Mouse (Mus musculus) myocyte (in vitro differentiated cells): ENCODE results near the gene Cfb.
"Not testable (repeated sequence)": the region's sequence is repeated elsewhere in the genome, so short reads cannot be mapped to it uniquely, and the experiment has no call there.

ENCODE experiments used
- CEBPB ChIP-seq: IDR thresholded peaks from 2 replicates; pipeline ENCODE4 v1.6.1; 2011; ENCODE audit warnings: mild to moderate bottlenecking, moderate library complexity; ENCODE audit not compliant: poor library complexity, insufficient read depth, severe bottlenecking
- MAX ChIP-seq: IDR thresholded peaks from one replicate; pipeline ENCODE4 v1.6.1; 2011; ENCODE audit warnings: low read depth, mild to moderate bottlenecking, control low read depth
- POLR2A ChIP-seq: IDR thresholded peaks from one replicate; pipeline ENCODE4 v1.6.1; 2011; ENCODE audit warnings: low read depth, mild to moderate bottlenecking, control low read depth, moderate library complexity; ENCODE audit not compliant: insufficient read length
- POLR2AphosphoS2 ChIP-seq: IDR thresholded peaks from one replicate; pipeline ENCODE4 v1.6.1; 2011; ENCODE audit warnings: low read depth, control low read depth; ENCODE audit not compliant: insufficient read length
- SRF ChIP-seq: IDR thresholded peaks from one replicate; pipeline ENCODE4 v1.6.1; 2011; ENCODE audit warnings: low read depth; ENCODE audit not compliant: control insufficient read depth, insufficient read length
- USF1 ChIP-seq: IDR thresholded peaks from one replicate; pipeline ENCODE4 v1.6.1; 2011; ENCODE audit warnings: low read depth, mild to moderate bottlenecking, control low read depth, moderate library complexity

DNA sequence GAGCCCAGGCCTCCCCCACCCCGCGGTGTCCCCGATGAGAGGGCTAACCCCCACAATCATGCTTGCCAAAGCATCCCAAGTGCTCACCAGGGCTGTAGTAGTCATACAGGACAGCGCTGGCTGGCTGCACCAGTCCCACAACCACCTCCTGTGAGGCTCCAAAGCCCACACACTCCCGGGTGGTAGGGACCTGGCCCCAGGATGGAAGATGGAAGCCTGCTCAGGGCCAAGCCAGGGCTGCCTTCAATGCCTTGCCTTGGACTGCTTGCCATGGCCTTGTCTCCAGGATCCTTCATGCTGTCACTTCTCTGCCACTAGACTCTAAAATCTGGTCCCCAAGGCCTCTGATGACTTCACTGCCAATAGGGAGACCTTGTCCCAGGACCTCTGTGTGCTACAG lies 51.9 kb downstream of the Cfb start:
- TF ChIP-seq SRF, POLR2A, USF1, MAX, POLR2AphosphoS2, CEBPB: not testable (repeated sequence)
